Mouse (Mus musculus): ENCODE measurements around the gene Art4.

DNA sequence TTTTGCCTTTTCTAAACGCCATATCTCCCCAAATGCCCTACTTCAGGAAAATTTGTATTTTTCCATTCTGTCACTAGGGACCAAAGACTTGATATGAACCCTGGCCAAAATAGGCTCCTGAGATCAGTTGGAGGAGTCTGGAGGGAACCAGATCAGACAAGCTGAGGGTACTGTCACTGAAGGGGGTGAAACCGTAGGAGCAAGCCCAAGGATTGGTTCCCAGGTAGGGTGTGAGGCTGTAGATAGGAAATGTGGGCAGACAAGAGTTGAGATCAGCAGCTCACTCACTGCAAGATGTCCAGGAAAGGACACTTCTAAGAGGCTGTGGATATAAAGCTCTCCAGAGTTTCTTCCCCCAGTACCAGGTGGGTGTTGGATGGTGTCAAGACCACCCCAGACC is 34.5 kb upstream of the Art4 start:
- TF ChIP-seq EP300 (IDR thresholded peaks at IDR 0.05; ENCODE audit: low read depth) (no peak), CTCF (IDR thresholded peaks at IDR 0.05; ENCODE audit: low read depth) (no peak)
